Mouse (Mus musculus): Measurements from ENCODE around the gene Smyd3.

DNA sequence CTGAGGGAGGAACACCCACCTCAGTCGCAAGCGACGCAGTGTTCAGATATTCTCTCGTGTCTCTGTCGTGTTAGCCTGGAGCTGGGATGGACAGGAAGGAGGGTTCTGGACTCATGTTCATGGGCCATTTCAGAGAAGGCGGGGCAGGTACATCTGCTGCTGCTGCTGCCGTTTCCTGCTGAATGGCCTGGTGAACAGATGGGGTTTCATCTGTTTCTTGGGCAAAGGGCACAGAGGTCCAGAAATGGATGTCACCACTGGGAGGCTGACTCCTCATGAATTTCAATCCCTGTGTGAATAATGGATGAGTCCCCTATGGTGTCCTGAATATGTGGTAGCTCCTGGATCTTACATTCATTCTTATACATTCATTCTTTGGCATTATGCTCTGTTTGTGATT, 49.7 kb upstream of the Smyd3 start:
- TF ChIP-seq CTCF (IDR thresholded peaks at IDR 0.05; ENCODE audit: extremely low read depth, insufficient read depth, low read length) = no peak
- TF ChIP-seq POLR2A (IDR thresholded peaks at IDR 0.05; ENCODE audit: extremely low read depth, insufficient read depth, low read length) = no peak
